Mouse (Mus musculus) cerebellum, adult 9-11 months (tissue): ENCODE results near the gene Slc12a8.

Experiments
- DNase-seq: peaks from one replicate; pipeline ENCODE4 v3.0.0; 2022

The Slc12a8 gene

DNA sequence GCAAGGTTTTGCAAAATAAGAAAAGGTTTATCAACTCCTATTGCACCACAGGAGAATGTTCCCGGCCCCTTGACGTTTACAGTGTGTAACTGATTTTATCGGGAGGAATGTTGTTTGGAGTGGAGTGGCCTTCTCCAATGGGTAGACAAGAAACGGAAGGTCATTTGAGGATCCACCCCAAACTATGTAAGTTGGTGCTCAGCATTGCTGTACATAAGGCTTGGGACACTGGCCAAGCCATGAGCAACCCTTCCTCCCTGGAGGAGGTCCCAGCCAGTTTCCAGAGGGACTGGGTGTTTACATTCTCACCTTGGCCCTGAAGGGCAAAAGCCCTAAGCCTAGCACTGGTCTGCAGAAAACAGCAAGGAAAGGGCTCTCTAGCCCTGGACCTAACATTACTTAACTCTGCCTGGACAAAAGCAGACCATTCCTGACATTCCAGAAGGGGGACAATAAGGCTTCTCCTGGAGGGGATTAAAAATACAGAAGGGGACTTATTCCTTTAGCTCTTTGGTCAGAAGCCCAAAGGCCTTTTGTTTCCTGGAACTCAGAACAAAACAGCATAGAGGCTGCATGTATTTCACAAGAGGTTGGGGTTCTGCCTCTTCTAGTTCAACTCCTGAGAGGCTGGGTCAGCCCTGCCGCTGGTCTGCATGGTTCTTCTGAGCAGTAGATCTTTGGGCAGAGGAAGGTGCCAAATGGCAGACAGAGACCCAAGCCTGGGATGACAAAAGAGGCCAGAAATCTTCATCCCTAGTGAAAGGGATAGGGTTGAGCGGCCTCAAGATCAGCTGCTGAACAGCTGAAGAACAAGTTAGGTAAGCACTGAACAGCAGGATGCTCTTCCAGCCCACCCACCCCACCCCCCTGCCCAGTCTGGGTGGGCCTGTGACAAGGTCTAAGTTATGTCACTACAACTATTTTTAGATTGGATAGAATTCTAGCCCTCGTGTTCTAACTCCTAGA, 159.5 kb downstream of the Slc12a8 start:
- DNase-seq = no peak

DNA sequence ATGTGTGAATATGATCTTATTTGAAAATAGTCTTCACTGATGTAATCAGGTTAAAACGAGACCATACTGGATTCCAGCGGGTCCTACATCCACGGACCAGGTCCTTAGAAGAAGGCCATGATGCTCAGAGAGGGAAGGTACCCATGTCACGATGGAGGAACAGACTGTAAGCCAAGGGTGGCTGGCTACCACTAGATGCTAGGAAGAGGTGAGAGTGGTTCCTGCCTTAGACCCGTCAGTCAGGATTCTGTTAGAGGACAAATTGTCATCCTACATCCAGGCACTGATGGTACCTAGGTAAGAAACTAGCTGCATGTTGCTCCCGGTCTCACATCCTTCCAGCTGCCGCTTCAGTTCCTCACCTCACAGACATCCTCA, 160.2 kb downstream of the Slc12a8 start:
- DNase-seq = no peak

DNA sequence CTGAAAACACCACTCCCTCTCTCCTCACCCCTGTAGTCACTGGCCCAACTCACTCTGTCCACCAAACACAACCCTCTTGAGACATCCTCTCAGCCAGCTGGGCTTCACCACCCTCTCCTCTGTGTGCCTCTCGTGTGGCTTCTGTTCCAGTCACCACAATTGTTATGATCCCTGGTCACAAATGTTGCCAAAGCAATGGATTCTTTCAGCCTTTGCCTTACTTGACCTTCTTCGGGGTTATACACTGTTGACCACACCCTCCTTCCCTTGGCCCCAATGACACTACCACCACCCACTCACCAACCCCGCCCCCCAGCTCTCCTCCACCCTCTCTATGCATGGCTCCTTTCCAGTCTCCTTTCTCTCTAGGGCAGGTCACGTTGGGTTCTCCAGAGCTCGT, 160.8 kb downstream of the Slc12a8 start:
- DNase-seq = no peak

DNA sequence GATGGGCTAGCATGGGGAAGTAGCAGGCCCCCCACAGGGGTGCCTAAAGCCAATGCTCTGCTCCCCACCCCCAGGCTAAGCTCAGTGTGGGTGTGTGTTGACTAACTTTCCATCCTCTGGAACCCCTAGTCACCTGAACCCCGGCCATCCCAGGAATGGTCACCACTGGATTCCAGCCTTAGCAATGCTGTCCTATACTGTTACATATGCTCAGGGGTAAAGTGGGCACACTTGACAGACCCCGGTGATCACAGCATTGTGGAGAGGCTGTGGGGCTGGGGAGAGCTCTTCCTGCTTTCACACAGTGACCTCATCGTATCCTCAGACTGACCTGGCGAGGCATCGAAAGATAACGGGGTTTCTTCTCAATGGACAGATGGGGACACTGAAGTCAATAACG, 163.1 kb downstream of the Slc12a8 start:
- DNase-seq = no peak

DNA sequence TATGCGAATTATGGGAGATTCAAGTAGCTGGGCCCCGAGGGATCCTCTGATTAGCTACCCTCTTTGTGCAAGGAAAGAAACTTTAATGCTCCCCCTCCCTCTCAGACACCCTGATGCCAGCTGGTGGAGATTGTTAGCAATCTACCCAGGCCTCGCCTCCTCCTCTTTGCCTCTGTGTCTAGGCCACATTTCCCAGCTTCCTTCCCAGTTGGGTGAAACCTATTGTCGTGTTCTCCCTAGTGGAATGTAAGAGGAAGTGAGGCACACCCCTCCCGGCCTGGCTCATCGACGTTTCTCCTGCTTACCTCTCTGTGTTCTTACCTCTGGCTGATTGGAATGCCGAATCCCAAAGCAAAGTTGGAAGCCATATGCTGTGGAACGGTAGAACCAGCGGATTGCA, 163.7 kb downstream of the Slc12a8 start:
- DNase-seq = no peak

DNA sequence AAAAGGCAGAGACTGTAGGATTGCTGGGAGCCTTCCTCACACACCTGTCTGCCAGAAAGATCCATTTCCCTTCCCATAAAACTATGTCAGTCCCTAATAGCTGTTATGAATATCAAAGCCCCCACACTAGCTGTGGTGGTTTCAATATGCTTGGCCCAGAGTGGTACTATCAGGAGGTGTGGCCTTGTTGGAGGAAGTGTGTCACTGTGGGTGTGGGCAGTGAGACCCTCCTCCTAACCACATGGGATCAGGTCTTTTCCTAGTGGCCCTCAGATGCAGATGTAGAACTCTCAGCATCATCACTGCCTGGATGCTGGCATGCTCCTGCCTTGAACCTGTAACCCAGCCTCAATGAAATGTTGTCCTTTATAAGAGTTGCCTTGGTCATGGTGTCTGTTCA, 164.5 kb downstream of the Slc12a8 start:
- no peak for DNase-seq

DNA sequence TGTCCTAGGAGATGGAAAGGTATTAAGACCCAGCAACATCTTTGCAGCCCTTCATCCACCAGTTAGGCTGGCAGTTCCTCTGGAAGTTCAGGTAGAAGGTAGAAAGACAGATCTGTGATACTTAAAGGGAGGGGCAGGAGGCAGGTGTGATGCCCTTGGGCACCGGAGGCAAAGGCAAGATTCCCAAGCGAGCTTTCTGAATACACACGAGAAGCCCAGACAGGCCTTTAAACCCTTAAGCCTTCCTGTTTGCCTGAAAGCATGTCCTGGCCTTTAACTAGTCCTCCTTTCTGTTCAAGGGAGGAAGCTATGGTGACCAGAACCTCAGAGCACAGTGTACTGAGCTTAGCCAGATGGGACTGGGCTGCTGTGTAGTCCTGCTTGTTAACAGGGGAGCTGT, 165.5 kb downstream of the Slc12a8 start:
- DNase-seq = no peak

DNA sequence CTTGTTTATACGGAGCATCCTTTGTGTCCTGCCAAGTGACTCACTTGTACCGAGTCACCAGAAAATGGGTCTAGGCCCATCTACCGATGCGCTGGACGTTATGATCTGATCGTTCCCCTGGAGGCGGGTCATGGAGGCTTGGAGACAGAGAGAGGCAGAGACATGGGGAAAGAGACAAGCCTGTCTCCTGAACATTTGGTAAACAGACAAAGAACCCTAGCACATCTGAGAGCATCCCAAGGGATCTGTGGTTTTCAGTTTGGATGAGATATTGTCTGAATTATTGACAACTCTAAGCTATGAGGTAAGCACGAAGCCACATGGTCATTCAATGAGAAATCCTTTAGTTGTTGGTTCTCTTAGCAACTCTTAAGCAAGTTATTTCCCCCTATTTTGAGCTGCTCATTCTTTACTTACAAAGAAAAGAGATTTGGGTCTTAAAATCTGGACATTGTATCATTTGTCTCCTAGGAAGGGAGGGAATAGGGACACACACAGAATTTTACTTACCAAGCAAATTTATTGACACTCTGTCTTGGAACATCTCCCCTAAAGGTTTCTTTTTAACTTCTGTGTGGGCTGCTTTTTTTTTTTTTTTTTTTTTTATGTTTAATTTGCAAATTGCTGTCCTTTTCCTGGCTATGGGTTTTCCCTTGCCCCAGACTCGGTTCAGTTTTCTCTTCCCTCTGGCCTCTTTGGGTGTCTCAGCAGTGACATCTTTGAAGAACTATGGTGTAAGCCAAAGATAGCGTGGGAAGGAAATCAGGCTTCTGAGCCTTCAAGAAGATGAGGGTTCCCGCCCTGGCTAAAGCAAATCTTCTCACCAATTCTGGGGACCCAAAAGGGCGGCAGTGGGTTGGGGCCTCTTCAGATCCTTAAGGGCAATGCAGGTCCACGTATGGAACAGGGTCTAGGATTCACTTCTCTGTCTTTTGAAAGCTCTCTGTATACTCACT, 166.4 kb downstream of the Slc12a8 start:
- no peak for DNase-seq

DNA sequence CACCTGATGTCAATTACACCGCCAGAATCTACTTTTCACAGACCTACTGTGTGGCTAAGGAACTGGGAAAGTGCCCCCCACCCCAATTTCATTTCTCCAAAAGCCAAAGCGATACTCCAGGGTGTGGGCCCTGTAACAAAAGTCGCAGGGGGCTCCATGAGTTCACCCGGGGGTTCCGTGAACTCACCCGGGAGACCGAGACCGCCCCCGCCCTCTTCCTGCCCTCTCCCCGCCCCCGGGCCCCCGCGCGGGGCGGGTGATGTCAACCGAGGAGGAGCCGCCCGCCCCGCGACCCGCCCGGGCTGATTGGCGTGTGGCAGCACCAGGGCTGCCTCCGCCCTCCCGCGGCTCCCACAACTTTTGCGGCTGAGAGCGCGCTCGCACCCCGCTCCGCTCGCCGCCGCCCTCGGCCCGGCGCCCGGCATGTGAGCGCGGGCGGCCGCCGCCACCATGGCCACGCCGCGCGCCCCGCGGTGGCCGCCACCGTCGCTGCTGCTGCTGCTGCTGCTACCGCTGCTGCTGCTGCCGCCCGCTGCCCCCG, 167.1 kb downstream of the Slc12a8 start, which contains the start of gene Heg1:
Gene Heg1 (plus strand): TSS at position 209 of the 541 bp plus-strand sequence.
- DNase-seq = peak; percentile 77

DNA sequence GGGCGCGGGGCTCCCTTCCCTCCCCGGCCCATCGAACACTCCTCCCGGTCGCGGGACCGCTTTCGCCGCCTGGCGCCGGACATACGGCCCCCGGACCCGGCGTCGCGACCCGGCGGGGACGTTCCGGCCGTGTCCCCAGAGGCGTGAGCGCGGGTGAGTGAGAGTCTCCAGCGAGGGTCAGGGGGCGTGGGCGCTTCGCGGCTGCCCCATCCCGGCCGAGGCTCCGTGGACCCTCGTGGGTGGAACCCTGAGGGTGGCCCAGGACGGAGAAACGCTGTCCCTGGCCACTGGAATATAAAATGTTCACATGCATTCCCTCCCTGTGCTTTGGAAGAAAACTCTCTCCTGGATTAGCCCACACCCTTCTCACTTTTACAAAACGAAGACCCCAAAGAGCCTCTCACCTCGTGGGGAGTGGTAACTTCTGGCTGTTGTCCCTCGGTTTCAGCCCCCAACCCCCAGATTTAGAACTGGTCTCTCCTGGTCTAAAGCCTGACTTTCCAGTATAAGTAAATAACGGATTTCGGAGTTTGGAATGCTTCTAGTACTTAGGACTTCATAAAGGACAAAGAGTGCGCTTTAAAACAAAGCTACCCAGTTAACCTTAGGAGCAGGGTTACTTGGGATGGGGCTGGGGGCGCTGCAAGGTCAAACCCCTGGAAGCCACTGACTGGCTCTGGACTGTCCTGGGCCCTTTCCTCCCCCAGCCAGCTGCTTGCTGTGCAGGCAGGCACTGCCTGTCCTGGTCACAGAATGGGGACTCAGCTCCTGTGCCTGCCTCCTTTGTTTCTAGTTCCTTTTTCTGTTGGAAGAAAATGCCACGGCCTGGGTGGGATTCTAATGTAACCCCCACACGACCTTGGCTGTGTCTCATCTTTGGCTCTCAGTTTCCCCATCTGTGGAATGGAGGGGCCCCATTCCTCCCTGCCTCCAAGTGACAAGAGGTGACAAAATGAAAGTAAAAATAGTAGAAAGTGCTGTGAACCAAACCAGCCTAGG, 167.9 kb downstream of the Slc12a8 start:
- DNase-seq = peak; percentile 55

DNA sequence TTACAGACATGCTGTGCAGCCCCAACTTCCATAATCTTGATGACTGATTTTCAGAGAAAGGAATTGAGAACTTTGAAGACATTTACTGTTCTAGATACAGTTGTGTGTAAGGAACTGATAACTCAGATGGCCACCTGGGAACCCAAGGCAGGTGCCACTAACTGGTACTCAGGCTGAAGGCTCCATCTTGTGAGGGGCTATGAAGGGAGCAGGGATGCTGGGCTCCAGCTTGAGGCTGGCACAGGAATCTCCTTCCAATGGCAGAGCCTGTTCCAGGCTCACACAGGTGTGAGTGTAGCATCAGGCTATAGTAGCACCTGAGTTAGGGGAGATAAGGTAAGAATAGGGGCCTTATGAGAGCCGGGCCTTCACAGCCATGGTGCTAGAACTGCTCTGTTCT, 168.9 kb downstream of the Slc12a8 start:
- DNase-seq = no peak

DNA sequence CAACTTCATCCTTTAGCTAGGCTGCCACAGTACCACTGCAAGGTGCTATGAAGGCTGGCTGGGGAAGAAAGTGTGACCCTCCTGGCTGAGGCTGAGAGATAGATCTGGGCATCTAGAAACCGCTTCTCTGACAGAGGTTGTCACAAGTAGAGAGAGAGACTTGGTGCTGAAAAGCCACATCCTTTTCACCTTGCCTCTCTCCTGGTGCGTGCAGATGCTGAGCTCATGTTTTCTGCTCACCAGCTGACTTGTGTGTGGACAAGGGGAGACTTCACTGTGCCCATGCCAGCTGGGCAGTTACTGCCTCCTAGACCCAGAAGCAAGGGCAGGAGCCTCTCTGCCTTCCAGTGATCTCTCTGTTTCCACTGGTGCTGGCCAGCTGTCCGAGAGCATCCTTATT, 170.6 kb downstream of the Slc12a8 start:
- DNase-seq = no peak

DNA sequence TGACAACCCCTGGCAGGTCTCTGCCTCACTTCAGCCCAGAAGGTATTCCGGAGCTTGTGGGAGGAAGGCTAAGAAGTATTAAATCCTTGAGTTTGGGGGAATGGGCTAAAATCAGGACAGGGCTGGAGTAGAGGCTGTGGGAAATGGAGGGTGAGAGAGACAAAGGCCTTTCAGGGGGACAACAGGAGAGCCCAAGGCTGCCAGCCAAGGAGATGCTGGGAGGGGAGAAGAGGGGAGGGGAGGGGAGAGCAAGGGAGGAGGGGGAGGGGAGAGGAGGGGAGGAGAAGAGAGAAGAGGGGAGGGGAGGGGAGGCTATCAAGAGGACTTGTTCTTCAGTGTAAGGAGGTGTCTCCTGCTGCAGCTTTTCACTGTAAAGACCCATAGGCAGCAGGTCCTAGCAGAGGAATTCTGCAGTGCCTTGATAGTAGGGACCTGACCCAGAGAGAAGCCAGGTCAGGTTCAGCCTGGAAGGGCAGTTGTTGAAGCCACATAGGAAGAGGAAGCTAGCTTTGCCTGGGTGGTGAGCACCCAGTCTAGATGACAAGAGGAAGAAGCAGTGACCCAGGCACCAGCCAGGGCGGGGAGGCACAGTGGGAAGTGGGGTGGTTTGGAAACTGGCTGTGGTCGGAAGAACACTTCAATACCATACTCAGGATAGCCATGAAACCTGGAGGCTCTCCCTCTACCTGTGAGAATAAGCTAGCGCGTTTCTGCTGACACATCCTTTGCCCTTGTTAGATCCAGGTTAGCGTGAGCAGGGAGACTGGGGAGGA, 174.0 kb downstream of the Slc12a8 start:
- no peak for DNase-seq

DNA sequence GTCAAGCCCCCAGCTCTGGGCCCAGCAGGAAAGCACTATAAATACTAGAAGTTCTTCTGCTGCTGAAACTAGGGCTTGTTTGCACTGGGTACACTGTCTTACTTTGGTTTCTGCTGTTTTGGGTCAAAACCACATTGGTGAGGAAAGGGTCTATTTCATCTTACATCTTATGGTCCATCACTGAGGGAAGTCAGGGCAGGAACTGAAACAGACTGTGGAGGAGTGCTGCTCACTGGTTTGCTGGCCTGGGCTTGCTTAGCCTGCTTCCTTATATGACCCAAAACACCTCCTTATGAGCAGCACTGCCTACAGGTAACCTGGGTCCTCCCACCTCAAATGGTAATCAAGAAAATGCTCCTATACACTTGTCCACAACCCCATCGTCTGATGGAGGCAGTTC, 176.4 kb downstream of the Slc12a8 start:
- DNase-seq = no peak

DNA sequence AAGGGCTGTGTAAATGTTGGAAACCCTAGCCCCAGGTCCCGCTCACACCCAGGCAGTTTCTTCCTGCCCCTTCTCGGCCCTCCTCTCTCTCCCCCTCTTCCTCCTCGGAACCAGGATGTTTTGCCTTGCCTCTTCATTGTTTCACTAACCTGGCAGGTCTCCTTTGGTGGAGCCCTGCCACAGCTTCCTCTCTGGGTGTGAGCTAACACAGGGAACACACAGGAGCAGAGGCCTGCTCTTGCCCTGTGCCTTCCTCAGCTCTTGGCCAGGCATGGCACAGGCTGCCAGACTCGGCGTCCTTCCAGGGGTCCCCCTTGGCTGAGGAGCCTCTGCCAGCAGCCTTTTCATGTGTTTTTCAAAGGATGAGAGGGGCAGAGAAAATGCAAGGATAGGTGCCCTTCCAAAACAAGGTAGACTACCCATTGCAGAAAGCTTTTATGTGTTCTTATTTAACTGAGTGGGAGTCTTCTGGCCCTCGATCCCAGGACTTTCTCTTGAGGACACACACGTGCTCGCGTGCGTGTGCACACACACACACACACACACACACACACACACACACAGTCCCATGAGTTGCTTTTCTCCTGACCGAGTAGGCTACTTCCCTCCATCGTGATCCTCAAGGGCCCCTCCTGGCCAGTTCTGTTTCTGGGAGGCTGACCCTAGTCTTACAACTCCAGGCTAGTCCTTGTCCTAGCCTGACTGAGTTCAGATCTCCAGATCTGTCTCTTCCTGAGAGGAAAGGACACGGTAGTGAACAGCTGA, 179.9 kb downstream of the Slc12a8 start:
- DNase-seq = peak; percentile 75

DNA sequence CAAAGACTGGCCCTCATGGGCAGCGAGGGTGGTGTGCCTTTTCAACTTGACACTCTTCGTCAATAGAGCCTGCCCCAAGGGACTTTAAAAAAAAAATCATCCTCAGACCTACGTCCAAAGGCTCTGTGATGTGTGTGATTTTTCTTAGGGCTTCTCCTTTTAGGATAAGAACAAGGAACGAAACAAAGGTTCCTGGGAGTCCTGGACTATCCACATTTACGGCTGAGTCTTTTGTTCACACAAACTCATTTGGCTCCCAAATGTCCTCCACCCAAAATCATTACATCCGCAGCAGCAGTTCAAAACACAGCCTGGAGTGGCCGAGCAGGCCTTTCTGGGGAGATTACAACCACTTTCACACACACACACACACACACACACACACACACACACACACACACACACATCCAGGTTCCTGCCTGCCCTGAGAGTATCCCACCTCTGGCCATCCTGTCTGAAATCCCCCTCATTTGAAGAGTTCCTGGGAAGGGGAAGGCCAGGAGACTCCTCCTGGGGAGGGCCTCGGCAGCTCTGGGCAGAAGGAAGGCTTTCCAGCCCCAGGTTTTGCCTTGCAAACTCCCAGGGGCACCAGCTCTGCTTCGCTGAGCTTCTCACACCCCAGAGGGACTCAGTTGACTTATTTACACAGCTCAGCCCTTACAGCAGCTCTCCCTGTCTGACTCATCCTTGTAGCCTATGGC, 180.6 kb downstream of the Slc12a8 start:
- no peak for DNase-seq

DNA sequence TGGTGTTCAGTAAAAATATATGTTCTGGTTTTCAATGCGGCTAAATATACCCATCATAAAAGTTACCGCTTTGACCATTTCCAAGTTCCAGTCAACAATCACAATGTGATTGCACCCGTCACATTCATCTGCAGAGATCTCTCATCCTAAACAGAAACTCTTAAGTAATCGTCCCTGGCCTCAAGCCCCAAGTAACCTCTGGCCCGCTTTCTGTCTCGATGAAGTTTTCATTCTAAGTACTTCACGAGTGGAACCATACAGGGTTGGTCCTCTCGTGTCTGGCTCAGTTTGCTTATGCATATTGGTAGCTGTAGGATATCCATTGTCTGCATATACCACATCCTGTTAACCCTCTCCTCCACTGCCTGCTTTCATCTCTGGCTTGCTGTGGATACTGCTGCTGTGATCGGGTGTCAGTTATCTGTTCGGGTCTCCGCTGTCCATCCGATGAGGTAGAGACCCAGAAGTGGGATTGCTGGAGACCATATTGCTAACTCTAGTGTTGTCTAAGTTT, 181.2 kb downstream of the Slc12a8 start:
- no peak for DNase-seq

DNA sequence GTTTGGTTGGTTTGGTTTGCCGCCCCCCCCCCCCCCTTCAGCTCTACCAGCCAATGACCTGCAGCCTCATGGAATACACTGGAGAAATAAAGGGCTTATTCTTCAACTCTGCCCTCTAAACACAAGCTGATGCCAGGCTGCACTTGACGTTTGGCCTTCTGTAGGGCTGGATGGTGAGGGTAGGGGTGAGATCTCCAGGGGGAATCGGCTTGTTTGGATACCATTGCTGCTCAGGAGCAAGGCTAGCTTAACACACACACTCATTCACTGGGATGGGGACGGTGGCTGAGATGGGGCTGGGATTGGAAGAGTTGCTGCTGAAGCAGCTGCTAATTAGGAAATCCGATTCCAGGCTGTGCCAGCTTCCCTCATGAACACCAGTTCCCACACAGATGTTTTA, 183.5 kb downstream of the Slc12a8 start:
- DNase-seq = no peak

DNA sequence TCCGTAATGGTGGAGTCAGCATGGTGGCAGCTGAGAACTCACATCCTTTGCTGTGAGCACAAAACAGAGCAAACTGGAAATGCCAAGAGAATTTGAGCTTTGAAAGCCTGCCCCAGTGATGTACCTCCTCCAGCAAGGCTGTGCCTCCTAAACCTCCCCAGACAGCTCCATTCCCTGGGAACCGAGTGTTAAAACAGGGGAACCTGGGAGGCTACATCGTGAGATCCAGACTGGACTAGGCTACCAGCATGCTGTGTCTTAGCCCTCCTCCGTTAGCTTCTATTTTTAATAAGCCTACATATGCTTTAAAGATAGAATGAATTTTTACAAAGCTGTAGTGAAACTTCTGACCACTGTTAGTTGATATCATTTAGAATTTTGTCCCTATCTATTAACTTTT, 184.7 kb downstream of the Slc12a8 start:
- DNase-seq = no peak

DNA sequence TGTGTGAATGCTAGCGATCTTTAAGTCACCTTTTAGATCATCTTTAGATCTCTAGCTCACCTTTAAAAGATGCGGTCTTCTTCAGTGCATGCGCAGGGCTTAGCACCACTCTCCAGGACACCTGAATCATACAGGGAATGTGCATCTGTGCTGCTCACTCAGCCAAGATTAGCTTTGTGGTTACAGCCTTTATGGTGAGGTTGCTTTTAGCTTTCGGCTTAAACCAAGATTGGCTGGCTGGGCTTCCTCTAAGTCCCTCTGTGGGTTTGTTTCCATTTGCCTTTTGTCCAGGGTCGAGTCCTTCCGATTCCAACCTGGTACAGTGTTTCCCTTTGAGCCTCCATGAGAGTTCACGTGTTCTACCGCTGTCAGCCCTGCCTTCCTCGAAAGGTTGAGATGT, 187.2 kb downstream of the Slc12a8 start:
- peak; percentile 64 for DNase-seq
